Mouse (Mus musculus): ENCODE data around the gene Hist1h2ai.

- TF ChIP-seq CTCF (IDR thresholded peaks at IDR 0.05; ENCODE audit: low read depth, low read length) (no peak), POLR2A (IDR thresholded peaks at IDR 0.05; ENCODE audit: borderline replicate concordance, low read depth, low read length) (no peak)
Measured at GRCm38 (mm10) chr13:21714725-21715124, 1.5 kb upstream of the Hist1h2ai start.

Measured in bone marrow macrophage, adult 2 months (primary cell).